Mouse (Mus musculus) kidney, postnatal 4 days (tissue): ENCODE measurements around the gene Rpusd3.

ENCODE experiments used
- DNase-seq, 2 experiments: peaks; one replicate each; pipeline ENCODE4 v3.0.0; 2021; ENCODE audit warnings: mixed read lengths in 2 of 2

The Rpusd3 gene

DNA sequence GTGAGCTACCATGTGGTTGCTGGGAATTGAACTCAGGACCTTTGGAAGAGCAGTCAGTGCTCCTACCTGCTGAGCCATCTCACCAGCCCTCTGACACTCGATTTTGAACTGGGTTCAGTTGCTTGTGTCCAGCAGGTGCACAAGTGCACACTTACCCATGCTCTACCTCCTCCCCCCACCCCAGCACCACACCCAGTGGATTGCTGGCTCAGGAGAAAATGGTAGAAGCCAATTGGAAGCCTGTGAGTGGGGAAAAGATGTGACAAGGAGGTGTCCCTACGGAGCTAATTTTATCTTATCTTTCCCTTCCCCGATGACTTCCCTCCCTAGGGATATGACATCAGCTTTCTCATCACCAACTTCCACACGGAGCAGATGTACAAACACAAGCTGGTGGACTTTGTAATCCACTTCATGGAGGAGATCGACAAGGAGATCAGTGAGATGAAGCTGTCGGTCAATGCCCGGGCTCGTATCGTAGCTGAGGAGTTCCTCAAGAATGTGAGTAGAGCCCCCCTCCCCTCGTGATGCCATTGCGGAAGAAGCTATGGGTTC is 33.9 kb downstream of the Rpusd3 start:
- DNase-seq = no peak

DNA sequence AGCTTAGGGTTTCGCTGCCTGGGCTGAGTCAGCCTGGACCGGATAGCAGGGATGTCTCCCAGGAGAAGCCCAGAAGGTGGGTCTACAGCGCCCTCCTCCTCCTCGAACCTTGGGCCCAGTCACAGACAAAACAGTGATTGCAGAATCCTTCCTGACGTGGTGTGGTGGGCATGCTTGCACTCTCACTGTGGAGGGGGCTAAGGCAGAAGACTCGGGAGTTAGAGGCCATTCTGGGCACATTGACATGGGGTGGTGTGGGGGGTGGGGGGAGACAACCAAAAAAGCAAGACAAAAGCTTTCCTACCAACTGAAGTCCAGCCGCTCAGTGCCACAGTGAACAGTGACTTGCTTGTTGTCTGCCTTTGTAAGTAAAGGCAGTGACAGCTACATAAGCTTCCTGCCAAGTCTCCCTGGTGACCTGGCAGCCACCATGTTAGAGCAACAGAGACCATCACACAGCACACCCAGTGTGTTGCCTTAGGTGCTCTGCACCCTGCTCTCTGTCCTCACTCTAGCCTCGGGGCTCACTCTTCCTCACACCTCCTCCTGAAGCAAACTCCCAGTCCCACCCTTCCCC is 34.7 kb downstream of the Rpusd3 start:
- DNase-seq = no peak

DNA sequence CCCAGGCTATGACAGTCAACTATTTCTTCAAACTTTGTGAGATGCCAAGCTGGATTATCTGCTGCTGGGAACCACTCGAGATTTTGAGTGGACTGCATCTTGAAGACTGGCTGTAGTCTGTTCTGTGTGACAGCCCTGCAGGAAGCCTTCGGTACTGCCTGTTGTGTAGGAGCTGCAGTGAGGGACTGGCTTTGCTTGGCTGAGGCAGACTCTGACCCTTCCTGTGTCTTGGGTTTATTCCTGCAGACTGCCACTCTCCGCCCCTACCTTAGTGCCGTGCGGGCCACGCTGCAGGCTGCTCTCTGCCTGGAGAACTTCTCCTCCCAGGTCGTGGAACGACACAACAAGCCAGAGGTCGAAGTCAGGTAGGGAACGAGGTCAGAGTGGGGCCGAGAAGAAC is 38.7 kb downstream of the Rpusd3 start:
- peak in 1 of 2 experiments; percentile 42 for DNase-seq

DNA sequence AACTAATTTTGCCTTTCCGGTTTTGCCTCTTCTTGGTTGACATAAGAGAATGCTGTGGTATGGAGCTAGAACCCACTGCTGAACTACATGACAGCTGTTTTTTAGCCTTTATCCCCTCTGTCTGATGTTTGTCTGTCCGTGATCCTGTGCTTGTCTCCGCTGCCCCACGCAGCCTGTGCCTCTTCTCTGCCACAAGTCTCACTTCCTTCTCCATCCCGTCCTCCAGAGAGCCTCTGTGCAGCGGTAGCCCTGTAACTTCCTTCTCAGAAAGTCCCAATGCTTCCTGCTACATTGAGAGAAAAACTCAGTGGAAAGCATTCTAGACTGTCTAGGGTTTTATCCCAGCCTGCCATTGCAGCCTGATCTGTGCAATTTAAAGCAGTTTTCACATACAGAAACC is 39.9 kb downstream of the Rpusd3 start:
- no peak for DNase-seq

DNA sequence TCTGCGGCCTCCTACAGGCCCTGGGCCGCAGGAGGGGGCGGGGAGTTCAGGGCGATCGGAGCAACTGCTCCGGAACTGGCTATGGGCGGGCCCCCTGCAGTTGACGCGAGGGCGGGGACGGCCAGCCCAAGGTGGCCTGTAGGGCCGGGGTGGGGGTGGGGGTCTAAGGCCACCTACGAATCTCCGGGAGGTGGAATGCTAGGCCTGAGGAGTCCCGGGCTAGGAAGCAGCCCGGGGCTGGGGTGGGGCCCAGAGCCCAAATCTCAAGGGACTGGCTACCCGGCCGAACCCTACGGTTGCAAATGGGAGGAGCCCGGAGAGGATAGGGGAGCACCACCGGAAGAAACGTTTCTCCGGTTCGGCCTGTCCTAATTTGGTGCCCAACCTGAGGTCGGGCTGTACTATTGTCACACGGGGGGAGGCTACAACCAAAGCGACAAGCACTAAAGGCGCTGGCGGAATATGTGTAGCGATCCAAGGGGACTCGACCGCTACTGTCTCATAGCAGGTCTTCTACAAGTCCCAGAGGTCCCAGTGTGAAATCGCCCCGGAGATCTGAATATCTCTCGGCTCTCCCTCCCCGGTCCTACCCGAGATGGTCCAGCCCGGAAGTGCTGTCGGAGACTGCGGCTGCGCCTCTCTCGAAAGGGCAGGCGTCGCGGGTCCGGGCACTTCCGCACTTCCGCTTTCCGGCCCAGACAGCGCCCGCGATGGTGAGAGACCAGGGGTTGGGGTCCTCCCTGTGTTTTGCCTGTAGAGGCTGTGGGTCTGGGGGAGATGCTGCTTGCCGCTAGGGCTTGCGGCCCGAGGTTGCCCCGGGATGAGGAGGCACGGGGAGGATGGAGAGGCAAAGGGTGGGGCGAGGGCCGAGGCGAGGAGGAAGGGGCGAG is 41.4 kb downstream of the Rpusd3 start, which contains the start of the genes Tada3 and Arpc4:
Tada3 (minus strand) TSS at position 388 of the 890 bp plus-strand sequence.
Arpc4 (plus strand) TSS at position 620 of the 890 bp plus-strand sequence.
- peak; percentile 93 to 96 for DNase-seq

DNA sequence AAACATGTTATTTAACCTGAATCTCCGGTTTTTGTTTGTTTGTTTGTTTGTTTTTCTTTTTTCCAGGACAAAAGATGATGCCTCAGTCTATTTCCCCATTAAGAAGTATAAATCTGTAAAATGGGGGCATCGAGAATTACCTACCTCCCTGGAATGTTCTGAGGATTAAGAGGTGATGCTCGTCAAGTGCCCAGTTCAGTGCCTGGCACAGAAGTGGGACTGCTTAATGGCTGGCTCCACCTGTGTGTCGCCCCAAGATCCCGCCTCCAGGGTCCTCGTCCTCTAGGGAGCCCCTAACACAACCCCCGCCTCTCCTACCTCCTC is 42.0 kb downstream of the Rpusd3 start:
- DNase-seq = no peak

DNA sequence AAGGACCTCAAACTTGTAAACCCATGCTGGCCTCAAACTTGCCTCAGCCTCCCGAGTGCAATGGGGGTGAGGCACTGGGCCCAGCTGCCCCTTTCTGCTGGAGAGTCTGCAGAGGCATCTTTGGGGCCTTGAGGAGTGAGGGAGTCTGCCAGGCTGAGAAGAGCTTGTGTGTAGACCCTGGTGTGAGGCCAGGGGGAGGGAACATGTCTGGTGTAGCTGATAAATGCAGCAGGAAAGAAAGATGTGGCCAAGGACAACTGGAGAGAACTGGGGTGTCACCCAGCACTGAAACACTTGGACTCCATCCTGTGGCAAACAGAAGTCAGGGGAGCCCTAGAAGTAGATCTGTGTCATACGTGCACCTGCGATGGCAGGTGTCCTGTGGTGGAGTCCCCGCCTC is 45.6 kb downstream of the Rpusd3 start:
- DNase-seq = no peak

DNA sequence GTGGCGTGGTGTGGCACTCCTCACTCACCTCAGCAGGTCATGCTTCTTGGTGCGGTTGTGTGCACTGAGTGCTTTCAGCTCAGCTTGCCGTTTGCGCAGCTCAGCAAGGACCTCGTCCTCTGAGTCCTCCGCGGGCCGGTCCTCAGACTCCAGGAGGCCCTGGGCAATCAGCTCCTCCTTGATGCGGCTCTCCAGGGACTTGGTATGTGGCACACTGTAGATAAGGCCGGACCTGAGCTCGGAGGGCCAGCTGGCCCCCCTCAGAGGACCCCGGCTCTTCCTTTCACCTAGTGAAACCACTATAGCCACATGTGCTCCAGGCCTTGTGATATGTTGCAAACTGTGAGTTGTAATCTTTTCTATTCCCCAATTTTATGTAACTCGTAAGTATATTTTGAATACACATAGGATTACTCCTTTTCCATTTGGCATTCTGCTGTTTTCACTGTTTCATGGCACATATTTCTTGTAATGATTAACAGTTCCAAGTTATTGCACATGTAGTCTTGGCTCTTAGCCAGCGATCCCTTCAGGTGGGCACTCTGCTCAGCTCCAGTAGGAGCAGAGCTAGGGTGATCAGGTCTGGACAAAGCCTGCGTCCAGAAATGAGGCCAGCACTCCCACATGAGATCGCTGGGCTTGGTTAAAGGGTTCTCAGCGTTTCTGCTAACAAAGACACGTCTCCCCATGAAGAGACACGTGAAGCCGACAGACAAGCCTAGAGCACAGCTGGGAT is 48.8 kb downstream of the Rpusd3 start:
- DNase-seq = peak in 1 of 2 experiments; percentile 39

DNA sequence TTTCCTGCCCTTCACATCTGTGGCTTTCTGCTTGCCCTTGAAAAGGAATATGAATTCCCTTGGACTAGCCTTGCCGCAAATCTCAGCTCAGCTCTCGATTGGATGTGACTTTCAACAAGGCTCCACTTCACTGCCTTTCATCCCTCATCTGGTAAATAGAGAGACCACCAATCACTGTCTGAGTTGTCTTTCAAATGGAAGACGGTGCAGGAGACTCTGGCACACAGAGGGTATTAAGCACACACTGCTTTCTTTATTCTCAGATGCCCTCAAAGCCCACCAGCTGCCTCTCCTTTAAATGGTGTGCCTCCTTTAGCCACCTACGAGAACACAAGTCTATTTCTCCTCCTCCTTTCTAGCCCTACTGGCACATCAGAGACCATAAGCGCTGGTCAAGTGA is 50.6 kb downstream of the Rpusd3 start:
- DNase-seq = no peak

DNA sequence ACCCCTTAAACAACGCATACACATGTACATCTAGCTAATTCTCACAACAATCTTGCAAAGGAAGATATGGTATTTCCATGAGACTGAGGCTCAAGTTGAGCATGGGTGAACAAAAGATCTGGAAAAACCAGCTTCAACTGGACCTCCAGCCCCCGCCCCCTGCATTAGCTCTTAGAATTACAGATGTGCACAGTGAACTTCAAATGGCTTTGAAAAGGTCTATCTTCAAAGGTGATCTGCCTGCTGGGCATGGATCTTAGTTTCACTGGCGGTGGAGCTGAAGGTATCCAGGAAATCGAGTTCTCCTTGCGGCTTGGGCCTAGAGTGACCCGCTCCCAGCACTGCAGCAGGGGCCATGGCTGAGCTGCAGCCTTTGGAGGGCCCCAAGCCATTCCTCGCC is 51.0 kb downstream of the Rpusd3 start:
- no peak for DNase-seq

DNA sequence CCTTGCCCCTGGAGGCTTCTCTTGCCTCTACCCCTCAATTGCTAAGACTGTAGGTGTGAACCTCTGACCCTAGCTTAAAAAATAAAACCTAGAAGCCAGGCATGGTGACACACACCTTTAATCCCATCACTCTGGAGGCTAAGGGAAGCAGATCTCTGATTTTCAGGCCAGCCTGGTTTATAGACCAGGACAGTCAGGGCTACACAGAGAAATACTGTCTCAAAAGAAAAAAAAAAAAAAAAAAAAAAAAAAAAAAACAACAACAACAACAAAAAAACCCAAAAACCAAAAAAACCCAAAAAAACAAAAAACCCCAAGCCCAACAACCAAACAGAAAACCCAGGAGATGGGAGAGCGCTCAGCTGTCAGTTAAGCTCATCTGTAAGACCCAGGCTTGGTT is 51.6 kb downstream of the Rpusd3 start:
- no peak for DNase-seq

DNA sequence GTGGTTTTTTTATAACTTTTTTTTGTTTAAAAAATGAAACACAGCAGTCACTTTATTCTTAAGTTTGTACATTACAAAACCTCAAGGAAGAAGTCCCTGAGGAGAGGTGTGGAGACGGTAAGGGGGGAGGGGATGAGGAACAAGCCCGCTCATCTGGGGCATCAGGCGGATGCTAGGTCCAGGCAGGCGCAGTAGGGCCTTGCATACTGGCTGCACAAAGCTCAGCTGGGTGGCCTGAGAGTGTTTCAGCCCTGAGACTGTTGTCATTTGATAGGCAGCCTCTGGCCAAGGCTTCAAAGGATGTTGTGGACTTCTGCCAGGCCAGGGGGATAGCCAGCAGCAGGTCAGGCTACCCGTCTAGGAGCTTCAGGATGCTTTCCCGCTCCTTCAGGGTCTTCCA is 52.5 kb downstream of the Rpusd3 start:
- DNase-seq = no peak
